14 mouse cellular contexts compared by ENCODE assay signal in the genomic region with DNA sequence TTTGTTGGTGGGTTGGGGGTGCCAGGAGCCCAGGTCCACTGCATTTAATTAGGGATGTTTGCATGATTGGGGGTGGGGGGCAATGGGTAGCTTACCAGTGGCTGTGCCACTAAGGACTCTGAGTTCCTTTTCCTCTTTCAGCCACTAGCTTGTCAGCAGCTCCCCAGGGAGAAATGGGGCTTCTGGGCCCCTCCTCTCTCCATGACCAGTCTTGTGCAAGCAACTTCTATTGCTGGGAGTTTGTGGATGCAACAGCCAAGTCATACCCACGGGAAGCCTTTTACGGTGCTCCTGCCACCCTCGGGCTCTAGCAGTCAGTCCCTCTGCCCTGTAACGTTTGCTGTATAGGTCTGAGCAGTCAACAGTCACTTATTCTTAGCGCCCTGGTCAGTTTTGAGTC. TPM values are rescaled to one million over a fixed set of nuclear protein-coding genes. Genes with fewer than 3 reads are reported as not detected.
DNase-seq lines count a peak whose midpoint lies in the region; ATAC-seq and TF ChIP-seq lines count a peak whose summit lies in the region.
"Had no signal": no experiment of that assay in that cellular context is flagged by ENCODE, and none has a peak within 500 bp of the region (broad histone marks: within the 10 kb centered on the region; RNA-seq: fewer than 3 reads in every experiment).

No protein-coding gene starts in this region.

- no peak for TF ChIP-seq CTCF in kidney, postnatal 0 days (IDR thresholded peaks at IDR 0.05; ENCODE audit: low read depth)

- 70% methylated on average over 5 of the region's 5 CpGs for WGBS in kidney, postnatal 0 days
- 72% methylated on average over 5 of the region's 5 CpGs for WGBS in forebrain, embryonic 11.5 days

- peak overlapping the region; percentile 40; the same call in 1 of the 2 replicates for H3K27ac ChIP-seq in kidney, postnatal 0 days
- no peak overlapping the region for H3K27ac ChIP-seq in forebrain, embryonic 11.5 days (ENCODE audit: low read depth, low read length)
- H3K27ac ChIP-seq: embryonic facial prominence, embryonic 15.5 days; midbrain, embryonic 12.5 days; neural tube, embryonic 12.5 days had no signal

- H3K4me1 ChIP-seq in kidney, postnatal 0 days (replicated peaks; ENCODE audit: insufficient read depth, low read length), result peaks cover 9% of the 10 kb centered on the region
- peaks cover 1% of the 10 kb centered on the region; the same call in 1 of the 2 replicates for H3K4me1 ChIP-seq in forebrain, embryonic 11.5 days (replicated peaks; ENCODE audit: control insufficient read depth, insufficient read depth, low read length)

- no peaks in the 10 kb centered on the region for H3K27me3 ChIP-seq in kidney, postnatal 0 days (ENCODE audit: insufficient read depth, low read length)
- H3K27me3 ChIP-seq in forebrain, embryonic 11.5 days (ENCODE audit: control insufficient read depth, insufficient read depth, low read length), result no peaks in the 10 kb centered on the region
- H3K27me3 ChIP-seq: embryonic facial prominence, embryonic 15.5 days; midbrain, embryonic 12.5 days; neural tube, embryonic 12.5 days had no signal

- no peaks in the 10 kb centered on the region for H3K9me3 ChIP-seq in kidney, postnatal 0 days (replicated peaks; ENCODE audit: low read length)
- no peaks in the 10 kb centered on the region for H3K9me3 ChIP-seq in forebrain, embryonic 11.5 days (ENCODE audit: control insufficient read depth, low read length)
- H3K9me3 ChIP-seq: embryonic facial prominence, embryonic 15.5 days; midbrain, embryonic 12.5 days; neural tube, embryonic 12.5 days had no signal

- H3K4me3 ChIP-seq in kidney, postnatal 0 days (replicated peaks; ENCODE audit: low read depth, low read length), result no peak overlapping the region
- no peak overlapping the region for H3K4me3 ChIP-seq in forebrain, embryonic 11.5 days (ENCODE audit: low read depth, low read length)
- H3K4me3 ChIP-seq: embryonic facial prominence, embryonic 15.5 days; midbrain, embryonic 12.5 days; neural tube, embryonic 12.5 days had no signal

- H3K36me3 ChIP-seq in kidney, postnatal 0 days (ENCODE audit: insufficient read depth, low read length), result no peaks in the 10 kb centered on the region
- no peaks in the 10 kb centered on the region for H3K36me3 ChIP-seq in forebrain, embryonic 11.5 days (ENCODE audit: control insufficient read depth, insufficient read depth, low read length)
- H3K36me3 ChIP-seq: embryonic facial prominence, embryonic 15.5 days; midbrain, embryonic 12.5 days; neural tube, embryonic 12.5 days had no signal

- ATAC-seq in kidney, postnatal 0 days (replicated peaks; ENCODE audit: low FRiP score, low read depth), result no peak
- ATAC-seq in forebrain, embryonic 11.5 days (replicated peaks; ENCODE audit: low FRiP score), result no peak
- ATAC-seq: forebrain, postnatal 0 days had no signal

- no peak overlapping the region for H3K9ac ChIP-seq in kidney, postnatal 0 days (ENCODE audit: low read depth, low read length)
- no peak overlapping the region for H3K9ac ChIP-seq in forebrain, embryonic 11.5 days (ENCODE audit: low read length)
- H3K9ac ChIP-seq: embryonic facial prominence, embryonic 15.5 days; forebrain, postnatal 0 days; midbrain, embryonic 12.5 days; neural tube, embryonic 12.5 days had no signal

- peak; percentile 50 for DNase-seq in adrenal gland, postnatal 14 days
- no peak for DNase-seq in adrenal gland, postnatal 25 days
- no peak for DNase-seq in kidney, postnatal 0 days (ENCODE audit: low spot score)
- DNase-seq in kidney, adult 8-10 months, result no peak
- DNase-seq in NIH3T3 (ENCODE audit: low read depth), result peak; percentile 17
- peak; percentile 35 for DNase-seq in heart, postnatal 25 days (ENCODE audit: low spot score)
- no peak for DNase-seq in ovary, postnatal 14 days (ENCODE audit: low spot score)
- DNase-seq in forebrain, embryonic 11.5 days (ENCODE audit: low spot score), result no peak
- DNase-seq: cerebellum, postnatal 14 days; forebrain, postnatal 0 days; liver had no signal

- no peak overlapping the region for H3K4me2 ChIP-seq in kidney, postnatal 0 days (ENCODE audit: low read length)
- H3K4me2 ChIP-seq in forebrain, embryonic 11.5 days (ENCODE audit: low read depth, low read length, severe bottlenecking), result no peak overlapping the region
- H3K4me2 ChIP-seq: embryonic facial prominence, embryonic 15.5 days; midbrain, embryonic 12.5 days; neural tube, embryonic 12.5 days had no signal

- intact Hi-C loops in heart, postnatal 25 days (cut with DNase I), result loop anchor here (5.0 kb wide), 1 partner anchor 53 kb away; no protein-coding TSS in a partner anchor

RNA-seq across cellular contexts. Expression of gene Itsn1, which starts 5.7 kb away (rescaled TPM):
- 43.1 and 48.7 TPM in 2 replicates for total RNA-seq in adrenal gland, postnatal 14 days (2021)
- total RNA-seq in adrenal gland, postnatal 25 days (2021), result 39.3 and 50.3 TPM in 2 replicates
- polyA plus RNA-seq in kidney, postnatal 0 days (2015; fragmentation: Nextera tagmentation; extraction: Ambion mirVana), result 14.4 and 15.7 TPM in 2 replicates
- total RNA-seq in heart, postnatal 25 days (2021), result 10 to 100 TPM; 40.8 to 56.7 TPM
- polyA plus RNA-seq in forebrain, embryonic 11.5 days (2014; fragmentation: Nextera tagmentation; extraction: Ambion mirVana), result 55.2 and 60.2 TPM in 2 replicates

RNA-seq across cellular contexts. Expression of gene Cryzl1, which starts 6.0 kb away (rescaled TPM):
- total RNA-seq in adrenal gland, postnatal 14 days (2021), result 43.4 and 45.5 TPM in 2 replicates
- 62.8 and 71.7 TPM in 2 replicates for total RNA-seq in adrenal gland, postnatal 25 days (2021)
- polyA plus RNA-seq in kidney, postnatal 0 days (2015; fragmentation: Nextera tagmentation; extraction: Ambion mirVana), result 74.6 and 74.8 TPM in 2 replicates
- total RNA-seq in heart, postnatal 25 days (2021), result 10 to 100 TPM; 22.7 to 24.7 TPM
- 73.6 and 83.6 TPM in 2 replicates for polyA plus RNA-seq in forebrain, embryonic 11.5 days (2014; fragmentation: Nextera tagmentation; extraction: Ambion mirVana)

RNA-seq across cellular contexts. Expression of gene Donson, which starts 46.2 kb away (rescaled TPM):
- 8.6 and 12.5 TPM in 2 replicates for total RNA-seq in adrenal gland, postnatal 14 days (2021)
- 8.7 and 16.7 TPM in 2 replicates for total RNA-seq in adrenal gland, postnatal 25 days (2021)
- 10.6 and 12.6 TPM in 2 replicates for polyA plus RNA-seq in kidney, postnatal 0 days (2015; fragmentation: Nextera tagmentation; extraction: Ambion mirVana)
- total RNA-seq in heart, postnatal 25 days (2021), result 1 to 10 TPM; 2.5 to 3.7 TPM
- polyA plus RNA-seq in forebrain, embryonic 11.5 days (2014; fragmentation: Nextera tagmentation; extraction: Ambion mirVana), result 42.1 and 42.7 TPM in 2 replicates

Comparison
In these comparisons a context has a peak if more than half of its experiments do, and no peak if none do; other contexts are left out.
1. DNase-seq: peak in adrenal gland, postnatal 14 days (single experiment), NIH3T3 (single experiment) and heart, postnatal 25 days (single experiment); none in adrenal gland, postnatal 25 days (single experiment), kidney, postnatal 0 days (single experiment), kidney, adult 8-10 months (0 of 2), ovary, postnatal 14 days (single experiment) and forebrain, embryonic 11.5 days (single experiment).